Mouse (Mus musculus): ENCODE measurements around the gene Gm49368. TPM values are rescaled to one million over a fixed set of nuclear protein-coding genes. Genes with fewer than 3 reads are reported as not detected.
A peak's percentile ranks its signal among the peaks of the same experiment; 100 is the strongest.

Gm49368 gene
- polyA plus RNA-seq, 1 experiment: 0.03 TPM

- no peak for DNase-seq
- no peaks in the 10 kb centered on the region for H3K36me3 ChIP-seq (ENCODE audit: control insufficient read depth, insufficient read depth, low read length)
- no peak for TF ChIP-seq POLR2A (IDR thresholded peaks at IDR 0.05; ENCODE audit: control insufficient read depth, extremely low read depth, insufficient read depth, low read length, poor library complexity)
- no peak for TF ChIP-seq CTCF (IDR thresholded peaks at IDR 0.05; ENCODE audit: borderline replicate concordance, control insufficient read depth, extremely low read depth, insufficient read depth, low read length, poor library complexity)
- H3K27me3 ChIP-seq (ENCODE audit: control insufficient read depth, insufficient read depth, low read length): no peaks in the 10 kb centered on the region
- 85% methylated on average over 6 of the region's 6 CpGs for WGBS
- H3K27ac ChIP-seq (ENCODE audit: control insufficient read depth, insufficient read depth, low read length): no peak overlapping the region
- peaks cover 26% of the 10 kb centered on the region for H3K4me1 ChIP-seq (replicated peaks; ENCODE audit: control insufficient read depth, insufficient read depth, low read length)
- no peak overlapping the region for H3K4me3 ChIP-seq (ENCODE audit: control insufficient read depth, insufficient read depth, low read length)
Measured at GRCm38 (mm10) chr7:128063211-128063781, 813 bp downstream of the Gm49368 start.

DNA sequence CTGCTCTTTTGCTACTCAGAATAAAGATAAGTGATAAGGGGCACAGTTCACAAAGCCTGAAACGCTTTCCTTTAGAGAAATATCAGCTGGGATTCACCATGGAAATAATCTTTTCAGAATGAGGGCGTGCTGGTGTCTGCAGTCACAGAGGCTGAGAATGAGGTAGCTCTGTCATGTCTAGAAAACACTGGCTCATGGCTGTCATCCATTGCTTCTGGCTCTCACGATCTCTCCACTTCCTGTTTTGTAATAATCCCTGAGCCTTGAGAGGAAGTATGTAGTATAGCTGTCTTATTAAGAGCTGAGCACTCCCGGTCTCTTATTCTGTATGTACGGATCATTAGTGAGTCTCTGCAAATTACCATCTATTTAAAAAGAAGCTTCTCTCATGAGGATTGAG, 3.1 kb downstream of the Gm49368 start:
- no peaks in the 10 kb centered on the region for H3K27me3 ChIP-seq (ENCODE audit: control insufficient read depth, insufficient read depth, low read length)
- no peak for DNase-seq
- H3K36me3 ChIP-seq (ENCODE audit: control insufficient read depth, insufficient read depth, low read length): no peaks in the 10 kb centered on the region
- TF ChIP-seq POLR2A (IDR thresholded peaks at IDR 0.05; ENCODE audit: control insufficient read depth, extremely low read depth, insufficient read depth, low read length, poor library complexity): no peak
- no peak for TF ChIP-seq CTCF (IDR thresholded peaks at IDR 0.05; ENCODE audit: borderline replicate concordance, control insufficient read depth, extremely low read depth, insufficient read depth, low read length, poor library complexity)
- no peak overlapping the region for H3K27ac ChIP-seq (ENCODE audit: control insufficient read depth, insufficient read depth, low read length)
- H3K4me1 ChIP-seq (replicated peaks; ENCODE audit: control insufficient read depth, insufficient read depth, low read length): peaks cover 23% of the 10 kb centered on the region
- no peak overlapping the region for H3K4me3 ChIP-seq (ENCODE audit: control insufficient read depth, insufficient read depth, low read length)
- WGBS: 58% methylated on average over 5 of the region's 5 CpGs

DNA sequence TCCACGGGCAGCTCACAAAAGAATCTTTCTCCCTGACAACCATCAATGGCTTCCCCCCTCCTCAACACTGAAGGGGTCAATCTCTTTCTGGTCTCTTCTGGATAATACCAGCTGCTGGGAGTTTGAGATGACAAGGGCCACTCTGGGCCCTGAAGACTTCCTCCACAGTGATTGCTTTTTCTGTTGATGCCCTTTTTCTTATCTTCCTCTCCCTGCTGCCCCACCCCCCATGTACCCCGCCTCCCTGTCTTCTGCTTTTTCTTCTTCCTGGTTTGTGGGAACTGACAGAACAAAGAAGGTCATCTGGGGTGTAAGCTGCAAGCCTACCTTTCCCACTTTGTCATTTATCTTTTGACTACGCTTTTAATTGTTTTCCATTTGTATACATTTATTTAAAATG, 5.4 kb downstream of the Gm49368 start:
- H3K27me3 ChIP-seq (ENCODE audit: control insufficient read depth, insufficient read depth, low read length): no peaks in the 10 kb centered on the region
- no peaks in the 10 kb centered on the region for H3K36me3 ChIP-seq (ENCODE audit: control insufficient read depth, insufficient read depth, low read length)
- H3K4me3 ChIP-seq (ENCODE audit: control insufficient read depth, insufficient read depth, low read length): no peak overlapping the region
- peaks cover 13% of the 10 kb centered on the region for H3K4me1 ChIP-seq (replicated peaks; ENCODE audit: control insufficient read depth, insufficient read depth, low read length)
- H3K27ac ChIP-seq (ENCODE audit: control insufficient read depth, insufficient read depth, low read length): no peak overlapping the region
- TF ChIP-seq POLR2A (IDR thresholded peaks at IDR 0.05; ENCODE audit: control insufficient read depth, extremely low read depth, insufficient read depth, low read length, poor library complexity) (no peak), CTCF (IDR thresholded peaks at IDR 0.05; ENCODE audit: borderline replicate concordance, control insufficient read depth, extremely low read depth, insufficient read depth, low read length, poor library complexity) (no peak)
- 34% methylated on average over 3 of the region's 3 CpGs for WGBS
- peak; percentile 57 for DNase-seq

DNA sequence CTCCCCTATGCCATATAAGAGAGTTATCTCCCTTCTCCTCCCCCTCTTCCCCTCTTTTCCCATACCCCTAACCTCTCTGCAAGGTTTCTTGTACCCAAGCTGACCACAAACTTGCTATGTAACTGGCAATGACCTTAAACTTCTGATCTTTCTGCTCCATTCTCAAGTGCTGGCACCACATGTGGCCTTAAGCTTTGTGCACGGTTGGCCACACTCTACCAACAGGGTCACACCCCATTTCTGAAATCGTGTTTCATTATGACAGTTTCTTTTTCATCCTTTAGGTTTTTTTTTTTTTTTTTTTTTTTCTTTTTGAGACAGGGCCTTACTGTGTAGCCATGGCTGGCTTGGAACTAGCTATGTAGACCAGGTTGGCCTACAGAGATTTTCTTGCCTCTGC, 7.4 kb downstream of the Gm49368 start:
- Histone ChIP-seq H3K36me3 (ENCODE audit: control insufficient read depth, insufficient read depth, low read length) (no peaks in the 10 kb centered on the region), H3K27ac (ENCODE audit: control insufficient read depth, insufficient read depth, low read length) (no peak overlapping the region), H3K4me3 (ENCODE audit: control insufficient read depth, insufficient read depth, low read length) (no peak overlapping the region), H3K4me1 (replicated peaks; ENCODE audit: control insufficient read depth, insufficient read depth, low read length) (peaks cover 9% of the 10 kb centered on the region), H3K27me3 (ENCODE audit: control insufficient read depth, insufficient read depth, low read length) (no peaks in the 10 kb centered on the region)
- 26% methylated on average over 2 of the region's 2 CpGs for WGBS
- DNase-seq: no peak
- TF ChIP-seq POLR2A (IDR thresholded peaks at IDR 0.05; ENCODE audit: control insufficient read depth, extremely low read depth, insufficient read depth, low read length, poor library complexity) (no peak), CTCF (IDR thresholded peaks at IDR 0.05; ENCODE audit: borderline replicate concordance, control insufficient read depth, extremely low read depth, insufficient read depth, low read length, poor library complexity) (no peak)

GRCm38 (mm10) chr7:128071816-128072215, 9.3 kb downstream of the Gm49368 start:
- Histone ChIP-seq H3K27ac (ENCODE audit: control insufficient read depth, insufficient read depth, low read length) (no peak overlapping the region), H3K4me1 (replicated peaks; ENCODE audit: control insufficient read depth, insufficient read depth, low read length) (peaks cover 9% of the 10 kb centered on the region), H3K27me3 (ENCODE audit: control insufficient read depth, insufficient read depth, low read length) (no peaks in the 10 kb centered on the region), H3K36me3 (ENCODE audit: control insufficient read depth, insufficient read depth, low read length) (no peaks in the 10 kb centered on the region), H3K4me3 (ENCODE audit: control insufficient read depth, insufficient read depth, low read length) (no peak overlapping the region)
- no peak for TF ChIP-seq CTCF (IDR thresholded peaks at IDR 0.05; ENCODE audit: borderline replicate concordance, control insufficient read depth, extremely low read depth, insufficient read depth, low read length, poor library complexity)
- 88% methylated on average over 4 of the region's 4 CpGs for WGBS
- no peak for DNase-seq

GRCm38 (mm10) chr7:128080012-128080411, 17.5 kb downstream of the Gm49368 start:
- 62% methylated on average over 8 of the region's 8 CpGs for WGBS
- Histone ChIP-seq H3K36me3 (ENCODE audit: control insufficient read depth, insufficient read depth, low read length) (no peaks in the 10 kb centered on the region), H3K27ac (ENCODE audit: control insufficient read depth, insufficient read depth, low read length) (peak overlapping the region; percentile 92), H3K4me3 (ENCODE audit: control insufficient read depth, insufficient read depth, low read length) (no peak overlapping the region), H3K4me1 (replicated peaks; ENCODE audit: control insufficient read depth, insufficient read depth, low read length) (peaks cover 26% of the 10 kb centered on the region), H3K27me3 (ENCODE audit: control insufficient read depth, insufficient read depth, low read length) (no peaks in the 10 kb centered on the region)
- TF ChIP-seq CTCF (IDR thresholded peaks at IDR 0.05; ENCODE audit: borderline replicate concordance, control insufficient read depth, extremely low read depth, insufficient read depth, low read length, poor library complexity) (no peak), POLR2A (IDR thresholded peaks at IDR 0.05; ENCODE audit: control insufficient read depth, extremely low read depth, insufficient read depth, low read length, poor library complexity) (no peak)
- DNase-seq: peak; percentile 74

DNA sequence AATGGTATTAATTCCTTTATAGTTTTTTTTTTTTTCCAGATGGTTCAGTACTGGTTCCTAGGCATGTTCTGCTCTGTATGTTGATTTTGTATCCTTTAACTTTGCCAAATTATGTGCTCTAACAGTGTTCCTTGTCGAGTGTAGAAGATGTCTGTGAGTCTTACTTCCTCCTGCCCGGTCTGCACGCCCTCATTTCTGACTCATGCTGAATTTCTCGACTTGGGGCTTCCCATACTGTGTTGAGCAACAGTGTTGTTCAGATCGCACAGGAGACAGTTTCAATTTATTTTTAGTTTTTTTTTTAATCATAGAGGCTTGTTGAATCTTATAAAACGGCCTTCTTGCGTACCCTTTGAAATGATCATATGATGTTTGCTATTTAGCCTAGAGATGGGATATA, 26.7 kb downstream of the Gm49368 start:
- WGBS: 44% methylated on average over 7 of the region's 7 CpGs
- H3K4me1 ChIP-seq (replicated peaks; ENCODE audit: control insufficient read depth, insufficient read depth, low read length): peaks cover 4% of the 10 kb centered on the region
- H3K27ac ChIP-seq (ENCODE audit: control insufficient read depth, insufficient read depth, low read length): no peak overlapping the region
- H3K4me3 ChIP-seq (ENCODE audit: control insufficient read depth, insufficient read depth, low read length): no peak overlapping the region
- no peaks in the 10 kb centered on the region for H3K27me3 ChIP-seq (ENCODE audit: control insufficient read depth, insufficient read depth, low read length)
- no peaks in the 10 kb centered on the region for H3K36me3 ChIP-seq (ENCODE audit: control insufficient read depth, insufficient read depth, low read length)
- no peak for TF ChIP-seq CTCF (IDR thresholded peaks at IDR 0.05; ENCODE audit: borderline replicate concordance, control insufficient read depth, extremely low read depth, insufficient read depth, low read length, poor library complexity)
- TF ChIP-seq POLR2A (IDR thresholded peaks at IDR 0.05; ENCODE audit: control insufficient read depth, extremely low read depth, insufficient read depth, low read length, poor library complexity): no peak
- DNase-seq: no peak

Measured in thymus, adult 2 months (tissue).